Mouse (Mus musculus): ENCODE measurements around the gene Tcp11l2.

Gene Tcp11l2

GRCm38 (mm10) chr10:84598172-84598571 lies 21.7 kb downstream of the Tcp11l2 start:
- DNase-seq (ENCODE audit: low read depth in 1 of 2, low spot score in 2 of 2) = no peak

- DNase-seq (ENCODE audit: low read depth in 1 of 2, low spot score in 2 of 2) = no peak
These were observed 23.7 kb downstream of the Tcp11l2 start for GRCm38 (mm10) chr10:84600136-84600535.

- DNase-seq (ENCODE audit: low read depth in 1 of 2, low spot score in 2 of 2) = no peak
These were observed 27.9 kb downstream of the Tcp11l2 start for GRCm38 (mm10) chr10:84604335-84604734.

GRCm38 (mm10) chr10:84608361-84608760 lies 31.9 kb downstream of the Tcp11l2 start:
- no peak for DNase-seq (ENCODE audit: low read depth in 1 of 2, low spot score in 2 of 2)

GRCm38 (mm10) chr10:84610324-84610723 lies 33.9 kb downstream of the Tcp11l2 start:
- DNase-seq (ENCODE audit: low read depth in 1 of 2, low spot score in 2 of 2) = no peak

GRCm38 (mm10) chr10:84610783-84611182 lies 34.4 kb downstream of the Tcp11l2 start:
- no peak for DNase-seq (ENCODE audit: low read depth in 1 of 2, low spot score in 2 of 2)

GRCm38 (mm10) chr10:84611664-84612063 lies 35.2 kb downstream of the Tcp11l2 start:
- DNase-seq (ENCODE audit: low read depth in 1 of 2, low spot score in 2 of 2) = no peak

- DNase-seq (ENCODE audit: low read depth in 1 of 2, low spot score in 2 of 2) = no peak
These were observed 35.9 kb downstream of the Tcp11l2 start for GRCm38 (mm10) chr10:84612281-84612680.

- no peak for DNase-seq (ENCODE audit: low read depth in 1 of 2, low spot score in 2 of 2)
These were observed 36.9 kb downstream of the Tcp11l2 start for GRCm38 (mm10) chr10:84613366-84613765.

GRCm38 (mm10) chr10:84615076-84615475 lies 38.6 kb downstream of the Tcp11l2 start:
- DNase-seq (ENCODE audit: low read depth in 1 of 2, low spot score in 2 of 2) = no peak

- DNase-seq (ENCODE audit: low read depth in 1 of 2, low spot score in 2 of 2) = peak; percentile 81 to 82
These were observed 45.7 kb downstream of the Tcp11l2 start, which contains the start of gene Polr3b for GRCm38 (mm10) chr10:84621826-84622790. Polr3b (plus strand) TSS chr10:84622292.

GRCm38 (mm10) chr10:84631182-84631581 lies 54.8 kb downstream of the Tcp11l2 start:
- no peak for DNase-seq (ENCODE audit: low read depth in 1 of 2, low spot score in 2 of 2)

- no peak for DNase-seq (ENCODE audit: low read depth in 1 of 2, low spot score in 2 of 2)
These were observed 55.6 kb downstream of the Tcp11l2 start for GRCm38 (mm10) chr10:84632005-84632404.

GRCm38 (mm10) chr10:84636656-84637055 lies 60.2 kb downstream of the Tcp11l2 start:
- no peak for DNase-seq (ENCODE audit: low read depth in 1 of 2, low spot score in 2 of 2)

- no peak for DNase-seq (ENCODE audit: low read depth in 1 of 2, low spot score in 2 of 2)
These were observed 62.0 kb downstream of the Tcp11l2 start for GRCm38 (mm10) chr10:84638382-84638781.

- DNase-seq (ENCODE audit: low read depth in 1 of 2, low spot score in 2 of 2) = no peak
These were observed 63.3 kb downstream of the Tcp11l2 start for GRCm38 (mm10) chr10:84639525-84640287.

GRCm38 (mm10) chr10:84640861-84641260 lies 64.4 kb downstream of the Tcp11l2 start:
- DNase-seq (ENCODE audit: low read depth in 1 of 2, low spot score in 2 of 2) = no peak

- DNase-seq (ENCODE audit: low read depth in 1 of 2, low spot score in 2 of 2) = no peak
These were observed 65.2 kb downstream of the Tcp11l2 start for GRCm38 (mm10) chr10:84641576-84641975.

GRCm38 (mm10) chr10:84645940-84646339 lies 69.5 kb downstream of the Tcp11l2 start:
- DNase-seq (ENCODE audit: low read depth in 1 of 2, low spot score in 2 of 2) = no peak

- DNase-seq (ENCODE audit: low read depth in 1 of 2, low spot score in 2 of 2) = peak; percentile 10 to 16
These were observed 70.2 kb downstream of the Tcp11l2 start for GRCm38 (mm10) chr10:84646506-84647102.

- no peak for DNase-seq (ENCODE audit: low read depth in 1 of 2, low spot score in 2 of 2)
These were observed 70.8 kb downstream of the Tcp11l2 start for GRCm38 (mm10) chr10:84647264-84647663.
